Mouse (Mus musculus): ENCODE data around the gene Tmtc4. TPM values are rescaled to one million over a fixed set of nuclear protein-coding genes. Genes with fewer than 3 reads are reported as not detected.

Tmtc4 gene
- 30.4 and 31.4 TPM in 2 replicates for polyA plus RNA-seq (2016; fragmentation: Nextera tagmentation; extraction: Ambion mirVana)

DNA sequence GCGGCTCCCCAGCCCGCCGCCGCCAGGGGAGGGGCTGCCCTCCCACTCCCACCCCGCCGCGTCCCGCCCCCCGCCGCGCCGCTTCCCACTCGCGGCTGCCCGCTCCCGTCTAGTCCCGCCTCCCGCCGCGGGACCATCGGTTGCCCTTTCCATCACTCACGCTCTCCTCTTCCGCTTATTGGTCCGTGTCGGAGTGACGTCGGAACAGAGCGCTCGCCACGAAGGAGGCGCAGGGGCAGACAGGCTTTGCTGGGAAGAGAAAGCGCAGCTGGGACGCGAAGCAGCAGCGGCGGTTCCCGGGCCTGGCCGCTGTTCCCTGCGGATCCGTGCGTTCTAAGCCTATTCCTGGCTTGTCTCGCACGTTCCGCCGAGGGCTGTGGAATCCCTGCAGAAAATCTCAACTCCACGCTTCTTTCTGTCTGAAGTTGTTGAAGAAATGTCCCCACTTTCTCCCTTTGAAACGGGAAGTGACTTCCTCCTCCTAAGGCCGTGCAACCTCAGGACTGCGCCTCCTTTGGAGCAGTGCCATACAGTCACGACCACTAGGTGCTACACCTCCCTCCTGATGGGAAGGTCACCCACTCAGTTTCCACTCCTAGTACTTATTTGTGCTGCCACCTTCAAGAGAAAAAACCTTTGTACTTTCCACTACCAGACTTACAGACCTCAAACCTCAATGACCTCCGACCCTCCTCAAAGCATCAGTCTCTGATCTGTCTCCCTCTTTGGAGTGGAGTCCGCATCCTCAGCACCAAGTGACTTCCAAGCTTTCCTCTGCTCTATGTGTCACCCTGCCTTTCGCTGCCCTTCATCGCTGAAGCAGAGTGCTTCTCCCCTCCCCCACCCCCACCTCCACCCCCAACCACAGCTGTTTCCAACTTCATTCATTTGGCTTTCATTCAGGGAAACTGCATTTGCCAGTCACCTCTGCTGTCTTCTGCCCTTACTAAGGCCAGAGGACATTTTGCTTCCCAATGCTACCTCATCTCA is at the start of gene Tmtc4:
TSS of gene Tmtc4 (minus strand) at position 810 of the 990 bp plus-strand sequence.
- Histone ChIP-seq H3K4me2 (peak within 1 kb of the TSS; percentile 84), H3K27ac (peak within 1 kb of the TSS; percentile 95), H3K9me3 (no peaks in the 10 kb centered on the region), H3K4me1 (replicated peaks) (peaks cover 23% of the 10 kb centered on the region), H3K36me3 (no peaks in the 10 kb centered on the region), H3K9ac (replicated peaks) (peak within 1 kb of the TSS; percentile 90), H3K4me3 (replicated peaks) (peak within 1 kb of the TSS; percentile 83), H3K27me3 (no peaks in the 10 kb centered on the region)
- under 1% methylated on average over 48 of the region's 54 CpGs for WGBS
- peak; percentile 97 for ATAC-seq (ENCODE audit: insufficient number of reproducible peaks, insufficient read depth, low FRiP score, low TSS enrichment, low read depth)

GRCm38 (mm10) chr14:123032435-123032834 is 48.6 kb upstream of the Tmtc4 start:
- WGBS: 83% methylated on average over 1 of the region's 1 CpGs
- ATAC-seq (ENCODE audit: insufficient number of reproducible peaks, insufficient read depth, low FRiP score, low TSS enrichment, low read depth): no peak

DNA sequence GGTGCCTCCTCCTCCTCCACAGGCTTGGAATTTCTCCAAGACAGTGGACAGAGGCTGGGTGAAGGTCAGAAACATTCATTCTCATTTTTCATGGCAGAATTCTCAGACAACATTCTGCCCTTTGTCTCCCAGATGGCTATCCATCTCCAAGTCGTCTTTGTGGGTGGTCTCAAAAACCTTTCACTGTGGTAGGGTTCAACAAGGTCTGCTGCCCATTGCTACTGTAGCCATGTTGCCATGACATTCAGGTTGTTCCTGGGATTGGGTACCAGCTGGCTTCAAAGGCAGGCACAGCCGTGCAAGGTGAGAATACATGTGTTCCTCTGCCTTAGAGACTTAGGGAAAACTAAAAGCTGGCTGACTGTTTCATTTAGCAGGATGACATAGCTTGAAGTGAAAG is 44.0 kb upstream of the Tmtc4 start:
- Histone ChIP-seq H3K27ac (no peak overlapping the region), H3K27me3 (no peaks in the 10 kb centered on the region), H3K36me3 (no peaks in the 10 kb centered on the region), H3K9me3 (no peaks in the 10 kb centered on the region), H3K4me3 (replicated peaks) (no peak overlapping the region), H3K4me1 (replicated peaks) (no peaks in the 10 kb centered on the region), H3K9ac (replicated peaks) (no peak overlapping the region), H3K4me2 (no peak overlapping the region)
- 75% methylated on average over 2 of the region's 2 CpGs for WGBS
- ATAC-seq (ENCODE audit: insufficient number of reproducible peaks, insufficient read depth, low FRiP score, low TSS enrichment, low read depth): no peak

More at GRCm38 (mm10) chr14:123032435-123032834, 48.6 kb upstream of the Tmtc4 start:
- no peaks in the 10 kb centered on the region for H3K36me3 ChIP-seq
- H3K9ac ChIP-seq (replicated peaks): no peak overlapping the region
- no peaks in the 10 kb centered on the region for H3K9me3 ChIP-seq
- no peaks in the 10 kb centered on the region for H3K4me1 ChIP-seq (replicated peaks)
- H3K4me3 ChIP-seq (replicated peaks): no peak overlapping the region
- no peak overlapping the region for H3K4me2 ChIP-seq
- H3K27me3 ChIP-seq: no peaks in the 10 kb centered on the region
- no peak overlapping the region for H3K27ac ChIP-seq

- Histone ChIP-seq H3K4me1 (replicated peaks) (no peaks in the 10 kb centered on the region), H3K27me3 (no peaks in the 10 kb centered on the region), H3K27ac (no peak overlapping the region), H3K9ac (replicated peaks) (no peak overlapping the region), H3K36me3 (no peaks in the 10 kb centered on the region), H3K4me3 (replicated peaks) (no peak overlapping the region), H3K4me2 (no peak overlapping the region), H3K9me3 (no peaks in the 10 kb centered on the region)
- ATAC-seq (ENCODE audit: insufficient number of reproducible peaks, insufficient read depth, low FRiP score, low TSS enrichment, low read depth): no peak
Measured at GRCm38 (mm10) chr14:123022981-123023380, 39.1 kb upstream of the Tmtc4 start.

GRCm38 (mm10) chr14:123016310-123016709 is 32.5 kb upstream of the Tmtc4 start:
- H3K27me3 ChIP-seq: no peaks in the 10 kb centered on the region
- no peak overlapping the region for H3K27ac ChIP-seq
- H3K9me3 ChIP-seq: no peaks in the 10 kb centered on the region
- H3K9ac ChIP-seq (replicated peaks): no peak overlapping the region
- H3K4me3 ChIP-seq (replicated peaks): no peak overlapping the region
- no peak for ATAC-seq (ENCODE audit: insufficient number of reproducible peaks, insufficient read depth, low FRiP score, low TSS enrichment, low read depth)
- 77% methylated on average over 1 of the region's 1 CpGs for WGBS
- H3K4me2 ChIP-seq: no peak overlapping the region
- H3K36me3 ChIP-seq: no peaks in the 10 kb centered on the region
- no peaks in the 10 kb centered on the region for H3K4me1 ChIP-seq (replicated peaks)

DNA sequence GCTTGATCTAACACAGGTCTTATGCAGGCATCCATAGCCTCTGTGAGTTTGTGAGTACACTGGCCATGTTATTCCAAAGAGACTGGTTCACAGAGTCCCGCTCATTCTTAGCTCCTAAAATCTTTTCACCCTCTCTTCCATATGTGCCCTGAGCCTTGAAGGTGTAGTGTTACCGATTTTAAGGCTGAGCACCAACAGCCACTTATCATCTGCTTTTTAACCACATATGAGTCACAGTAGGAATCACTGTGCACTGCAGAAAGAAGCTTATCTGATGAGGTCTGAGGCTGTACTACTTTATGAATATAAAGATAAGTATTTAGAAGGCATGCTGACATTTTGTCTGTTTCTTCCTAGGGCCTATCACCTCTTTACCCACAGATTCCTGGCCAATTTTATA is 31.9 kb upstream of the Tmtc4 start:
- no peak for ATAC-seq (ENCODE audit: insufficient number of reproducible peaks, insufficient read depth, low FRiP score, low TSS enrichment, low read depth)
- Histone ChIP-seq H3K4me1 (replicated peaks) (no peaks in the 10 kb centered on the region), H3K9me3 (no peaks in the 10 kb centered on the region), H3K36me3 (no peaks in the 10 kb centered on the region), H3K27me3 (no peaks in the 10 kb centered on the region), H3K27ac (no peak overlapping the region), H3K4me3 (replicated peaks) (no peak overlapping the region), H3K9ac (replicated peaks) (no peak overlapping the region), H3K4me2 (no peak overlapping the region)
- WGBS: 76% methylated on average over 2 of the region's 2 CpGs

DNA sequence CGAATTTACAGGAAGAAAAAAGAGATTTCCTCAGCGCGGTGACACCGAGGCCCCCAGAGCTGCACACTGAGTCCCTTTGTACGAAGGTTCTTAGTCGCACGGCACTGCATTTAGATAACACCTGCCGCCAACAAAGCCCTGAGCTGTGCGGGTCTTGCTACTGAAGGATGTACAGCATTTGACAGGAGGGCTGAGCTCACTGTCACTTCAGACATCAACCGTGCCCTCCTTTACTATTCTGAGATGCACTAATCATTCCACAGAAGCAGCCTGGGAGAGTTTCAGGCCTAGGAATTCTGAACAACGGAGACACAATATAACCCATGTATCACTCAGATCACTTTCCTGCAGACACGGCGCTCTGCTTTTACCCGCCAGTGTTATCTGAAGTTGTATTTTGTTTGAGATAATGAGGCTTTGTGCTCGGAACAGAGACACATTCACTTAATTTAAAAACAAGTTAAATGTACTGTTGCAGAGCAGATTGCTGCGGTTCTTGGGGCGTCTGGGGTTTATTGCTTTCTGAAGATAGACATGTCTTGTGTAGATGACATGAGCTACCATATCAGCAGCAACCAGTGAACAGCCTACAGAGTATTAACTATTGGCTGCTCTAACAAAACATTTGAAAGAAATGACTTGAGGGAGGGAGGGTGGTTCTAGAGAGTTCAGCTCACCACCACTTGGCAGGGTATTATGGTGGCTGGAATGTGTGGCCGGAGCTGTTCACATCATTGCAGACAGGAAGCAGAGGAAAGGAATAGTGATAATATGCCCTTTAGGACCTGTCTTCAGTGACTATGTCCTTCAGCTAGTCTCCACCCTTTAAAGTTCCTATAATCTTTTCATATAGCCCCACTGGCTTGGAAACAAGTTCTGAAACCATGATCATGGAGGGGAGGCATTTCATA is 25.5 kb upstream of the Tmtc4 start:
- 75% methylated on average over 18 of the region's 18 CpGs for WGBS
- no peak overlapping the region for H3K4me2 ChIP-seq
- no peaks in the 10 kb centered on the region for H3K4me1 ChIP-seq (replicated peaks)
- no peak for ATAC-seq (ENCODE audit: insufficient number of reproducible peaks, insufficient read depth, low FRiP score, low TSS enrichment, low read depth)
- no peaks in the 10 kb centered on the region for H3K27me3 ChIP-seq
- no peak overlapping the region for H3K9ac ChIP-seq (replicated peaks)
- H3K27ac ChIP-seq: no peak overlapping the region
- no peaks in the 10 kb centered on the region for H3K36me3 ChIP-seq
- H3K9me3 ChIP-seq: no peaks in the 10 kb centered on the region
- no peak overlapping the region for H3K4me3 ChIP-seq (replicated peaks)

DNA sequence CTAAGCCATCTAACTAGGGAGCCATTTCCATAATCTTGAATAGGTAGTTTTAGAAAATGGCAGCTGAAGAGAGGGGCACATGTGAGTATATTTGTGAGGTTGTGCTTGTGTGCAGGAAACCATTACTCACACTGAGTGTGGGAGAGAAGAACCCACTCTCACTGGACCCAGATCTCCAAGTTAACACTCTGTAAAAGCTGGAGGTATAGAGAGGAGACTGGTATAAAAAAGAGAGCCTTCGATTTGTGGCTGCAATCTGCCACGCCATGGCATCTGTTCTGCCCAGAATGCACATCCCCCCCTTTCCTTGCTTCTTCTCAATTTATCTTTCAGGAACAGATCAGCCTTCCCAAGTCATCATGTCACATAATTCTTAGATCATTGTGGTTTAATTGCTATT is 24.8 kb upstream of the Tmtc4 start:
- Histone ChIP-seq H3K27me3 (no peaks in the 10 kb centered on the region), H3K9ac (replicated peaks) (no peak overlapping the region), H3K4me2 (no peak overlapping the region), H3K9me3 (no peaks in the 10 kb centered on the region), H3K36me3 (no peaks in the 10 kb centered on the region), H3K4me1 (replicated peaks) (no peaks in the 10 kb centered on the region), H3K4me3 (replicated peaks) (no peak overlapping the region), H3K27ac (no peak overlapping the region)
- ATAC-seq (ENCODE audit: insufficient number of reproducible peaks, insufficient read depth, low FRiP score, low TSS enrichment, low read depth): no peak
- WGBS: 80% methylated on average over 2 of the region's 2 CpGs

DNA sequence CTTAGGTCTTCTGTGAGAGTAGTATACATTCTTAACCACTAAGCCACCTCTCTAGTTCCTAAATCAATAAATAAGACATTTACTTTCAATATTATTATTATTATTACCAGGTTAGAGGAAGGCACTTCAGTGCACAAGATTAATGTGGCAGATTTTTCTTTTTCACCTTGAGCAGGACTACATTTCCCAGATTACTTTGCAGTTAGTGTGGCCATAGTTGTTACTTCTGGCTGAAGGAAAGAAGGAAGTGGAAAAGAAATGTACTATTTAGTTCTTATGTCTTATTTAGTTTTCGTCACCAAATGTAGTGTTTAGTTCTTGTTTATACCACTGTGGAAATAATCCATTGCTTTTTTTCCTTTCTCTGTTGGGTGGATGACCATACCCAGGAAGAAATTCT is 19.9 kb upstream of the Tmtc4 start:
- no peaks in the 10 kb centered on the region for H3K9me3 ChIP-seq
- no peak overlapping the region for H3K27ac ChIP-seq
- H3K27me3 ChIP-seq: no peaks in the 10 kb centered on the region
- H3K9ac ChIP-seq (replicated peaks): no peak overlapping the region
- 87% methylated on average over 1 of the region's 1 CpGs for WGBS
- H3K4me3 ChIP-seq (replicated peaks): no peak overlapping the region
- ATAC-seq (ENCODE audit: insufficient number of reproducible peaks, insufficient read depth, low FRiP score, low TSS enrichment, low read depth): no peak
- H3K4me1 ChIP-seq (replicated peaks): peaks cover 7% of the 10 kb centered on the region
- no peaks in the 10 kb centered on the region for H3K36me3 ChIP-seq
- H3K4me2 ChIP-seq: no peak overlapping the region

GRCm38 (mm10) chr14:123001391-123001790 is 17.6 kb upstream of the Tmtc4 start:
- ATAC-seq (ENCODE audit: insufficient number of reproducible peaks, insufficient read depth, low FRiP score, low TSS enrichment, low read depth): no peak
- no peaks in the 10 kb centered on the region for H3K36me3 ChIP-seq
- 22% methylated on average over 3 of the region's 3 CpGs for WGBS

GRCm38 (mm10) chr14:122997465-122997864 is 13.6 kb upstream of the Tmtc4 start:
- H3K4me1 ChIP-seq (replicated peaks): peaks cover 7% of the 10 kb centered on the region
- no peaks in the 10 kb centered on the region for H3K36me3 ChIP-seq
- H3K4me2 ChIP-seq: no peak overlapping the region
- H3K27ac ChIP-seq: no peak overlapping the region
- H3K9ac ChIP-seq (replicated peaks): no peak overlapping the region
- WGBS: 89% methylated on average over 1 of the region's 1 CpGs
- H3K9me3 ChIP-seq: no peaks in the 10 kb centered on the region
- H3K27me3 ChIP-seq: no peaks in the 10 kb centered on the region
- ATAC-seq (ENCODE audit: insufficient number of reproducible peaks, insufficient read depth, low FRiP score, low TSS enrichment, low read depth): no peak
- H3K4me3 ChIP-seq (replicated peaks): no peak overlapping the region

More at GRCm38 (mm10) chr14:123001391-123001790, 17.6 kb upstream of the Tmtc4 start:
- Histone ChIP-seq H3K4me3 (replicated peaks) (no peak overlapping the region), H3K27me3 (no peaks in the 10 kb centered on the region), H3K27ac (no peak overlapping the region), H3K9me3 (no peaks in the 10 kb centered on the region), H3K9ac (replicated peaks) (no peak overlapping the region), H3K4me1 (replicated peaks) (peaks cover 7% of the 10 kb centered on the region), H3K4me2 (no peak overlapping the region)
